In the genomic region with DNA sequence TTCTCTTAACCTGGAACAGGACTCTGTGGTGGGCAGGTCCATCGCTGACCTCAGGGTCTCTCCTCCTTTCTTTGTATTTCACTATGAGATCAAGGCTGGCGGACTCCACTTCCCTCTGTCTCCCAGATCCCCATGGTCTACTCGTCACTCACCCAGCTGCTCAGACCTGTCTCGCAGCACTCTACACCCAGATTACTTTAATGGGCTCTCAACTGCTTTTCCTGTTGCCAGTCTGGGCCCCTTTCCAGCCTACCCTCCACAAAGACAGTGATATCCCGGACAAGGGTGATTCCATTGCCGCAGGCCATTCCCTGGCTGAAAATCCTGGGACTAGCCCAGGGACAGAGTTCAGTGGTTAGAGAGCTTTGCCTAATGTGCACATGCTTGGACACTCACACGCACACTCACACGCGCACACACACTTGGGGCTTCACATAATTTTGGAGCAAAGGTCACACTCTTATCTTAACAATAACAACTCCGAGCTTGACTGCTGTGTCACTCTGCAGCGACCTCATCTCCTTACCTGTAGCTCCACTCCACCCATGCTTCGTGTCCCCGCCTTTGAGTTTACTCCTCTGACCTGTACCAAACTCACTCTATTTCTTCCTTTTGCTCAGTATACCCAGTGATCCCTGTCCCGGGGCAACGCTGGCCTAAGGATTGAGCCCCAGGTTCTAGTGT, we compare ENCODE assay signal across 16 mouse cellular contexts.
DNase-seq lines count a peak whose midpoint lies in the region; ATAC-seq and TF ChIP-seq lines count a peak whose summit lies in the region.
"Had no signal": no experiment of that assay in that cellular context is flagged by ENCODE, and none has a peak within 500 bp of the region (broad histone marks: within the 10 kb centered on the region; RNA-seq: fewer than 3 reads in every experiment).

No protein-coding gene starts in this region.

- WGBS in lung, postnatal 0 days = 52% methylated on average over 15 of the region's 15 CpGs
- 90% methylated on average over 15 of the region's 15 CpGs for WGBS in neural tube, embryonic 15.5 days

- H3K9ac ChIP-seq in lung, postnatal 0 days (replicated peaks; ENCODE audit: low read depth) = no peak overlapping the region
- no peak overlapping the region for H3K9ac ChIP-seq in neural tube, embryonic 15.5 days (replicated peaks)
- H3K9ac ChIP-seq: forebrain, embryonic 15.5 days; limb, embryonic 13.5 days; lung, embryonic 14.5 days; midbrain, embryonic 13.5 days had no signal

- H3K27ac ChIP-seq in gastrocnemius, adult 2 months = no peak overlapping the region; the same call in 1 of the 2 replicates
- H3K27ac ChIP-seq in lung, postnatal 0 days (ENCODE audit: low read length) = peak overlapping the region; percentile 34
- H3K27ac ChIP-seq in neural tube, embryonic 15.5 days (replicated peaks) = no peak overlapping the region
- H3K27ac ChIP-seq: forebrain, embryonic 15.5 days; limb, embryonic 13.5 days; midbrain, embryonic 13.5 days had no signal

- no peak overlapping the region for H3K4me3 ChIP-seq in gastrocnemius, adult 2 months
- no peak overlapping the region for H3K4me3 ChIP-seq in lung, postnatal 0 days (ENCODE audit: low read depth, low read length)
- no peak overlapping the region for H3K4me3 ChIP-seq in neural tube, embryonic 15.5 days (replicated peaks)
- H3K4me3 ChIP-seq: forebrain, embryonic 15.5 days; limb, embryonic 13.5 days; midbrain, embryonic 13.5 days had no signal

- TF ChIP-seq EP300 in lung, postnatal 0 days (IDR thresholded peaks at IDR 0.05) = no peak

- H3K36me3 ChIP-seq in lung, postnatal 0 days (ENCODE audit: insufficient read depth, low read length) = no peaks in the 10 kb centered on the region
- no peaks in the 10 kb centered on the region for H3K36me3 ChIP-seq in neural tube, embryonic 15.5 days
- H3K36me3 ChIP-seq: forebrain, embryonic 15.5 days; limb, embryonic 13.5 days; midbrain, embryonic 13.5 days had no signal

- no peaks in the 10 kb centered on the region; the same call in 1 of the 2 replicates for H3K4me1 ChIP-seq in lung, postnatal 0 days (ENCODE audit: insufficient read depth, low read depth, low read length)
- no peaks in the 10 kb centered on the region for H3K4me1 ChIP-seq in neural tube, embryonic 15.5 days
- H3K4me1 ChIP-seq: forebrain, embryonic 15.5 days; limb, embryonic 13.5 days; midbrain, embryonic 13.5 days had no signal

- no peaks in the 10 kb centered on the region for H3K9me3 ChIP-seq in lung, postnatal 0 days (ENCODE audit: low read length)
- H3K9me3 ChIP-seq in neural tube, embryonic 15.5 days (replicated peaks) = no peaks in the 10 kb centered on the region
- H3K9me3 ChIP-seq: forebrain, embryonic 15.5 days; limb, embryonic 13.5 days; midbrain, embryonic 13.5 days had no signal

- no peak for TF ChIP-seq CTCF in gastrocnemius, adult 2 months (IDR thresholded peaks at IDR 0.05)
- no peak for TF ChIP-seq CTCF in lung, postnatal 0 days (IDR thresholded peaks at IDR 0.05)

- peak; percentile 23 for DNase-seq in gastrocnemius, adult 2 months
- no peak for DNase-seq in gastrocnemius, postnatal 25 days
- peak; percentile 44 for DNase-seq in heart, adult 8-10 months (ENCODE audit: low spot score)
- DNase-seq in heart, postnatal 10 days = peak; percentile 51 to 65
- DNase-seq in lung, postnatal 0 days (ENCODE audit: low spot score) = no peak
- no peak for DNase-seq in adrenal gland, adult 18-20 months (ENCODE audit: low spot score in 2 of 2)
- DNase-seq in frontal cortex, postnatal 36 days (ENCODE audit: low spot score in 2 of 2) = no peak
- DNase-seq: cerebellum, adult 11-12 months; kidney, adult 11 months; lung, embryonic 14.5 days; thymus, postnatal 36 days had no signal

- H3K27me3 ChIP-seq in lung, postnatal 0 days (replicated peaks; ENCODE audit: insufficient read depth, low read length) = no peaks in the 10 kb centered on the region
- no peaks in the 10 kb centered on the region for H3K27me3 ChIP-seq in neural tube, embryonic 15.5 days (replicated peaks)
- H3K27me3 ChIP-seq: CH12.LX; forebrain, embryonic 15.5 days; limb, embryonic 13.5 days; midbrain, embryonic 13.5 days had no signal

- peak; percentile 13; the same call in 1 of the 2 replicates for ATAC-seq in lung, postnatal 0 days
- ATAC-seq in neural tube, embryonic 15.5 days (ENCODE audit: low FRiP score) = no peak
- ATAC-seq: forebrain, embryonic 15.5 days; midbrain, embryonic 13.5 days had no signal

- intact Hi-C loops in gastrocnemius, adult 2 months (cut with DNase I) = no loop called here
- intact Hi-C loops in heart, postnatal 10 days (cut with DNase I) = no loop called here

- H3K4me2 ChIP-seq in lung, postnatal 0 days (replicated peaks; ENCODE audit: low read depth, low read length) = no peak overlapping the region
- H3K4me2 ChIP-seq in neural tube, embryonic 15.5 days = no peak overlapping the region
- H3K4me2 ChIP-seq: forebrain, embryonic 15.5 days; limb, embryonic 13.5 days; lung, embryonic 14.5 days; midbrain, embryonic 13.5 days had no signal

Comparison
In these comparisons a context has a peak if more than half of its experiments do, and no peak if none do; other contexts are left out.
1. DNase-seq: peak in gastrocnemius, adult 2 months (single experiment), heart, adult 8-10 months (single experiment) and heart, postnatal 10 days (2 of 2); none in gastrocnemius, postnatal 25 days (single experiment), lung, postnatal 0 days (single experiment), adrenal gland, adult 18-20 months (0 of 2) and frontal cortex, postnatal 36 days (0 of 2).